Mouse (Mus musculus): ENCODE measurements at regions not wholly inside any gene's neighbourhood (a gene's known extent, or its start where the extent isn't known, plus 50 kb on each side); places are given as distances from the start of the nearest gene placed in this dataset.

DNA sequence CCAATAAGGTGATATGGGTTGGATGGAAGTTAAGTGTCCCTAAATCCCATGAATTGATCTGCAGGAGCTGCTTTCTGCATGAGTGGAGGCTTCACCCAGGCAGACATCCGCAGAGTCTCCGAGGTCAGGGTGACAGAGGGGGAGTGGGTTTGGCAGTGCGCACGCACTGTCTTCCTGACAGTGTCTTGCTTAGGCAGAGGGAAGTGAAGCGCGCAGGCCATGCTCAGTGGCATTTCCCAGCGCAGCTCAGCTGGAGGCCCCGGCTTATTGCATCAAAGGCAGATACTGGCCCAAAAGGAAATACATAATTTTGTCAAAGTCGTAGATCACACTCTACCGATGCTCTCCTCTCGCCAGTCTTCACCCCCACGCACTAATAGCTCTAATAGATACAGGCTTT is 252.7 kb upstream of the Dnajc24 start:
- DNase-seq = peak; percentile 78
- intact Hi-C loops (cut with DNase I) = no loop called here

DNA sequence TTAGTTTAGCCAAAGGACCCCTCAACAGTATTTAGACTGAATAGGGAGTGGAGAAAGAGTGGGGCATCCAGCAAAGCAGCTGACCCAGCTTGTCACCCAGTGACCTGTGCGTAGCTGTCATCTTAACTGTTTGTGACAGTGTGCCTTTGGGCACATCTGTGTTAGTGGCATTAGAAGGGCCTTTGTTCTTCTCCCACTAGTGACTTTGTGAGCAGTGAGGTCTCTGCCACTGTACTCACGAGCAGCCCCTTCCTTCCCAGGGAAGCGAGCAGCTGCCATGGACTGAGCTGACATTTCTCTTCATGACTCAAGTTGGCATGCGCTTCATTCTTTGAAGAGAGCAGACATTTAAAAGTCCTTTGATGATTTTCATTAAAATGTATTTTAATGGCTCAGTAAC is 231.0 kb upstream of the Dnajc24 start:
- intact Hi-C loops (cut with DNase I) = no loop called here

DNA sequence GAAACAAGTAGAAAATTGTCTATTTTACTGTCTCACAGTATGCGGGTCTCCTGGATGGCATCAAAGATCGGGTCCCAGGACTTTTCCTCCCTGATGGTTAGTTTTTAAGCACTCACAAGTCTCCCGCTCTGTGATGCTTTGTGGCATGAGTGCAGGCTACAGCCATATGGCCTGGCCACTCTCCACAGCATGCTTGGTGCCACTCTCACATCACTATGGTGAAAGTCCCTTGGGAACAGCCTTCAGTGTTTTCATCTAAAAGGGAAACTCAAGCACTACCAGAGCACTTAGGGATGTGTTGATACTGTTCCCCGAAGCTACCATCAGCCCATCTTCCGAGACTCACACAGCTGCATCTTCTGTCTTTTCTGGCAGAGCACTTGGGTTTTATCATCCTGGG is 227.8 kb upstream of the Dnajc24 start:
- intact Hi-C loops (cut with DNase I) = no loop called here
- peak; percentile 75 for DNase-seq

More for the DNA sequence above, 231.0 kb upstream of the Dnajc24 start:
- peak; percentile 22 for DNase-seq

DNA sequence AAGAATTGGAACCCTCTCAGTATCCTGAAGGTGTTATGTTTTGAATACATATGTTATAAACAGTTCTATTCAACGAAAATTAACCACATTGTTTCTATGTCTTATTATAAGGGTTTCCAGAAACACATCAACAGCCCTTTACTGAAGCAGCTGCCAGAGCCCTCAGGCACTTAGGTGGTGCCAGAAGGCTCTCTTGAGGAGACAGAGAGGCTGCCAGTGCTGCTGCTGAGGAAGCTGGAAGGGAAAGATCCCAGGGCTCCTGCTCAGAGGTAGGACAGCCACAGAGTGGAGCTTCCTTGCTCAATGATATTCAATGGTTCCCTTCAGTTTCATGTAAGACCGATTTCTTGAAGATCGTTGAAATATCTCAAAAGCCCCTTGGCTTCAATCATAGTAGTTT is 226.7 kb upstream of the Dnajc24 start:
- intact Hi-C loops (cut with DNase I) = no loop called here
- peak; percentile 53 for DNase-seq

DNA sequence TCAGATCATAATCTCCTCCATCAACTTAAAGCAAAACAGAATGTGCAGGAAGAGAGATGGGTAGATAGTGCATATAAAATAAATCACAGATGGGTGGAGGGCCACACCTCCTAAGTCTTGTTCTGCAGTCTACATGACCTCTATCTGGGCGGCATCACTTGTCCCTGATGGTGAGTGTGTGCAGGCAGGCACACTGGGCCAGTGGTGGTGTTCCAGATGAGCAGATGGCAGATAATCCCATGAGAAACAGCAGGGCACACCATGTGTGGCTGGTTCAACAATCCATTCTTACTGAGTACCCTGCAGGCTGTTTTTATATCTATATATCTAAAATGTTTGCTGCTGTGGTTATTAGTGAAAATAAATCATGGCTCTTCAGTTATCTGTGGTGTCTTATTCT is 224.9 kb upstream of the Dnajc24 start:
- peak; percentile 51 for DNase-seq
- intact Hi-C loops (cut with DNase I) = no loop called here

DNA sequence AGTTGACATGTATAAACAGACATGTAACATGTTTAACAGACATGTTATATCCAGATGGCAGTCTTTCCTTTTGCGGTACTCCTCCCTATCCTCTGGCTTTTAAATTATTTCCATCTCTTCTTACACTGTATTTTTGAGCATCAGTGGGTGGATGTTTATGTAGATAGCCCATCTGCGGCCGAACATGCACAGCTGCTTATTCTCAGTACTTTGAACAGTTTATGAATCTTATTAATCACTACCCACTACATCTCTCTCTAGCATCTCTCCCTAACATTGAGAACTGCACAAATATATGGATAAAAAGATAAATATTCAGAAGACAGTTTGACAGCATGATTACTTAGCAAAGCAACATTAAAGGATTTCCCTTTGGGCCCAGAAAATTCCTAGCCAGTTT is 212.8 kb upstream of the Dnajc24 start:
- intact Hi-C loops (cut with DNase I) = no loop called here
- no peak for DNase-seq

DNA sequence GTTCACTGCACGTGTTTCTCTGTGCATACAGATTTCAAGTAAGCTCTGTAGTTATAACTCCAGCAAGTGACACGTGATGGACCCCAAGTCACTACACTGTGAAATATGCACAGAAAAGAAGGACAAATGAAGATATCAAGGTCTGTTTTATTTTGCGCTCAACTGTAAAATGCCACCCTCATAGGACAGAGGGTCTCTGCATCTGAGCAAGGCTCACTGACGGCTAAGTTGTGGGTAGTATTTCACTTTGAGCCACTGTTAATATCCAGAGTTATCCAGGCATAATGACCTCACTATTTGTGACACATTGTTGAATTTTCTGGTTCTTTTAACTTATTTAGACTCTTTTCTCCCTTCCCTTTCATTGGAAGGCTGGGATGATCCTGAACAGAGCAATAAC is 210.4 kb upstream of the Dnajc24 start:
- DNase-seq = no peak
- intact Hi-C loops (cut with DNase I) = no loop called here

DNA sequence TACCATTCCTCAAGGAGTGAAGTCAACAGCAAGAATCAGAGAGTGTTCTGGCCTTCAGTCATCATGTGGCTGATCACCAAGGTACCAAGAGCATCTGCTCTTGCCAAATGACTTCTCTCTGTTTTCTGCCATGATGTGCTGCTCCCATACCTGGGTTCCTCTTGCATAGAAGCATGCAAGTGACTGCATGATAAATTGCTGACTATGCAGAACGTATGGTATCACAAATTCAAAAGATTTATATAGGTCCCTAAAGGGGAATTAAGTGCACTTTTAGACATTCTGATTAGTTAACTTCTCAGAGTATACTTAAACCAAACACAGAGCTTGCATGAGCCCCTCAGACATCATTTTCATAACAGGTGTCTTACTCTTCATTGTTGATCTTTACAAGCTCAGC is 207.4 kb upstream of the Dnajc24 start:
- intact Hi-C loops (cut with DNase I) = no loop called here
- DNase-seq = no peak

DNA sequence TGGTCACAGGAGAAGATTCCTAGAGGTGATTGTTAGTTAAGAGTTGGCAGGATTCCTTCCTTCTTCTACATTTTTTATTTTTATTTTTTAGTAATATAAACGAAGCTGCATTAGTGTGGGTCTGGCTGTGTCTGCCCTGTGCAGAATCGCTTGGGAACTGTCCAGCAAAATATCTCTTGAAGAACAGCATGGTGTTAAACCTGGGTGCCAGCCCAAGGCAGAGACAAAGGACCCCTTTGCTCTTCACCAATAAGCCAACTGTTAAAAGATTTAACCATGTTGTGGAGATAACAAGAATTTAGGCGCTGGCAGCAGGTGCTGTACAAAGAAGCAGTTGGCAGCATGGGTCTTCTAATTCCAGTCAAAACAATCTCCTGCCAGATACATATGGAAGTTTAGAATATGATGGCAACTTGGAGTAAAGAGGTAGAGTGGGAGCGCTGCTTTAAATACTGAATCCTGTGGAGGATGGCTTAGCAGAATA is 205.5 kb upstream of the Dnajc24 start:
- peak; percentile 50 for DNase-seq
- intact Hi-C loops (cut with DNase I) = no loop called here

DNA sequence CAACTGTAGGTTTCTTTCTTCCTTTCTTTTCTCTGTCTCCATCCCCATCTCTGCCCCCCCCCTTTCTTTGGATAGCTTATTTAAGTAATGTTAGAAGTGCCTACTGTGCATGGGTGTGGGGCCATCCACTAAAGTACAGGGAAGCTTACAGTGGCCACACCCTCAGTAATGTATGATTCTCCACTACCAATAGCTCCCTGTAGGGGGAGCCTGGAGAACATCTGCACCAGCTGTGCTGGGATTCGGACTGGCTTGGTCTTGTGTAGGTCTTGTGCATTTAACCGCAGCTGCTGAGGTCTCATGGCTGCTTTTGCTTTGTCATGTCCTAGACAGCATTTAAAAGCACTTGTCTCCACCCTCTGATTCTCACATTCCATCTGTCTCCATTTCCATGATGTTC is 196.8 kb upstream of the Dnajc24 start:
- DNase-seq = no peak
- intact Hi-C loops (cut with DNase I) = no loop called here

DNA sequence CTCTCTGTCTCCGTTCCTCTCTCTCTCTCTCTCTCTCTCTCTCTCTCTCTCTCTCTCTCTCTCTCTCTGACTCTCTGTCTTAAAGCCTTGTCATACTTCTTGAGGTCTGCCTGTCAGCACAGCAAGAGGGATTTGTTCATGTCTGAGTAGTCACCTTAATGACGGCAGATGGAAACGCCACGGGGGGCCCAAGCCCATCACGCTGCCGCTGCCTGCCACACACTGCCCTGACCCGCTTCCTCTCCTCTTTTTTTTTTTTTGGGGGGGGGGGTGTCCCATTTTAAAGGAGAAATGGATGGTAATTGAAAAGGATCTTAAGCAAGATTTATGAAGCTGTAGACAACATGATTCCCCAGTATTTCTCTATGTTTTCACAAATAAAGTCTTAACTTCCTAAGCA is 191.8 kb upstream of the Dnajc24 start:
- intact Hi-C loops (cut with DNase I) = loop anchor here (10.0 kb wide), 2 partner anchors 510 to 860 kb away; no protein-coding TSS in a partner anchor

DNA sequence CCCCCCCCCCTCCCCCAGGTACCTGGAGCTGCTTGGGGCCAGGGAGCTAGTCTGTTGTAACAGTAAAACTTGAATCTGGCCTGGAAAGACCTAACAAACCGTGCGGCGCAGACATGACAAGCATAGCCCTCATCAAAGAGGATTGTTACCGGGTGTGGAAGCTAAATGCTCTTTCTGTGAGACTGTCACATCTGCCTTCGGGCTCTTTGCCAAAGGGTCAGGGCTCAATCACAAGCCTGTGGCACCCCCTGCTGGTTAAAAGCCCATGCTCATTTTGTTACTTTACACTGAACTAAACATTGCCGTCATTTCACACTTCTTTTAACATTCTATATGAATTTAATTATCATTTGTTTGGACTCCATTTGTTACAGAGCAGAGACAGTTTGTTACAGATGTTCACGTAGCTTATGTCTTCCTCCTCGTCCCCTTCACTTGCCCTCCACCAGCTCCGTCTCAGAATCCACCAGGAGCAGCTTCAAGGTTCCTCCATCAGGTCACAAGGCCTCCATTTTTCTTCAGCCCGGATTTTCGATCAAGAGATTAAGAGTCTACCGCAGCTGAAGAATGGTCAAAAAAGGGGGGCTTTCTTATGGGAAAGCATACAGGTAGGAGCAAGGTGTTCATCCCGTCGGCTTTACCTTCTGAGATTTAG is 191.1 kb upstream of the Dnajc24 start:
- DNase-seq = peak; percentile 96
- intact Hi-C loops (cut with DNase I) = loop anchor here (10.0 kb wide), 2 partner anchors 510 to 860 kb away; no protein-coding TSS in a partner anchor

More for the DNA sequence above, 191.8 kb upstream of the Dnajc24 start:
- peak; percentile 99 for DNase-seq

DNA sequence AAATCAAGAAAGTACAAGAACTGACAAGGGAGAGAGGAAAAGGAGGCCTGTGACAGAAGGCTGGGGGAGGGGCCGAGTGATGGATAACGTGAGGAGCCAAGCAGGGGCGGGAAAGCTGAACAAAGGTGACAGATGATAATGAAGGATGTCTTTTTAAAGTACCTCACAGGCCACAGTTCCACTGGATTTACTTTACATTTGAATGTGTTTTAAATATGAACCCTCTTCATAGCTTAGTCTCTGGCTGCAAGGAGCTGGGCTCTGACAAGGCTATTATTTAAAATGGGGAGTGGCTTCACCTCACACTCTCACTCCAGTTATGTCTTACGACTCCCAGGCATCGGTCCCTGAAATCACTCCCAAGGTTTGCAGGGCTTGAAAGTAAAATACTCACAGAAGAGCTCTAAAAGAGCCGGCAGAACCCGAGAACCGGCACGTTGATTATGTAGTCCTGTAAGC is 190.6 kb upstream of the Dnajc24 start:
- peak; percentile 86 for DNase-seq

DNA sequence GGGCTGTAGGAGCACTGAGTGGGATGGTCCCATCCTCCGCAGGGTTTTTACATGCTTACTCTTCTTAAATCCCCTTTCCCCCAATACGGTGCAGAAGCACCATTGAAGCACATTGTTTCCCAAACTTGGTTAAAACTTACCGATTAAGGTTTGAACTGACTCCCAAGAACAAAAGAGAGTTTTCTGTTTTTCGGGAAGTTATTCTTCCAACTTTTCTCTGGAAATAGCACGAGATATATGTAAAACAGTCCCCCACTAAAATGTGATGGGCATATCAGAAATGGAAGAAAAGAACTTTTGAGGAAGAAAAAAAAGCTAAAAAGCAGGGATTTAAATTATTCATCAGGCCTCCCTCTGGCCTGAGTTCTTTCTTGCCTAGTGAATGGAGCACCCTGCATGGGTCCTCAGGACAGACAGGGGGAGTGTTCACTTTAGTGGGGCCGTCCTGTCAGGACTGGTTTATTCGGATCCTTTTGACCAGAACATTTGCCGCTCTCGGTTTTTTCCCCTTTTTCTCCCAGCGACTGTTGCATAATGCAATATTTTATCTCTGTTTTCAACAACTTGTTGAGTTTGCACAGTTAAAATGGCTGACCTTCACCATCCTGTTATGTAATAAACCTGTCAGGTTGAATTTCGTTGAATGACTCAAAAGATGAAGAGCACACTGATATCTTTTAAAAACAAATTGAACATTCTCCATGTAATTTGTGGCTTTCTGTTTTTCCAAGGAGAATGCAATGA is 187.4 kb upstream of the Dnajc24 start:
- intact Hi-C loops (cut with DNase I) = loop anchor here (10.0 kb wide), 2 partner anchors 506 to 856 kb away; no protein-coding TSS in a partner anchor
- no peak for DNase-seq

More for the DNA sequence above, 190.6 kb upstream of the Dnajc24 start:
- intact Hi-C loops (cut with DNase I) = loop anchor here (10.0 kb wide), 2 partner anchors 509 to 859 kb away; no protein-coding TSS in a partner anchor

DNA sequence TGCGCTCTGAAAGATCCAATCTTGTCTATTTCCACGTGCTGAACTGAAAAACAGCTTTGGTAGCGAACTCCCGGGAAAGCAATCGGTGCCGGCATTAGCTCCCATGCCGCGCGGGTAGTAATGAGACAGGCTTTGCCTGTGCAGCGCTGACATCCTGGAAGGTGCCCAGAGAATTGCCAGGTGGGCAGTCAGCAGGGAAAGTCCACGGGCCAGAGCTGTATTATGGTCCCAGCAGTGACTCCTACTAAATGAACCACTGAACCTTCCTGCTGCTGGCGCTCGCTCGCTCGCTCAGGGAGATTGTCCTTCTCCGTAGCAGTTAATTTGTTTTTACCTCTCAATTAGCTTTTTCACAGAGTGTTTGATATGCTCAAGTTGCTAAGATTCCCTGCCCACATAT is 180.3 kb upstream of the Dnajc24 start:
- DNase-seq = peak; percentile 80

DNA sequence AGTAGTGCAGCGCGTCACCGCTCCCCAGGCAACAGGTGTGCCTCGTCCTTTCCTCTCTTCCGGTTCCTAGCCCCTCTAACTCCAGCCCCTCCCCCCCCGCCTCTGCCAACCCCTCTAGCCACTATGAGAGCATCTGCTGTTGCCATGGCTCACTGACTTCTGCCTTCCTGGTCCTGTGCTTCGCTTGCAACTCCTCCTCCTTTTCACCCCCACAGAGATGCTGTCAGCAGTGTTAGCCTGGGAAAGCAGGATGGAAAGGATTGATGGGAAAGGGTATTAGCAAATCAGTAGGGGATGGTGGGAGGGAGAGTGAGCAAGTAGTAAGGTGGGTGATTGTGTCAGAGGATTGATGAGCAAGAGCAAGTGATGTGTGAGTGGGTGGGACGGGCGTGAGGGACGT is 178.7 kb upstream of the Dnajc24 start:
- intact Hi-C loops (cut with DNase I) = no loop called here
- DNase-seq = peak; percentile 68

More for the DNA sequence above, 180.3 kb upstream of the Dnajc24 start:
- intact Hi-C loops (cut with DNase I) = no loop called here

DNA sequence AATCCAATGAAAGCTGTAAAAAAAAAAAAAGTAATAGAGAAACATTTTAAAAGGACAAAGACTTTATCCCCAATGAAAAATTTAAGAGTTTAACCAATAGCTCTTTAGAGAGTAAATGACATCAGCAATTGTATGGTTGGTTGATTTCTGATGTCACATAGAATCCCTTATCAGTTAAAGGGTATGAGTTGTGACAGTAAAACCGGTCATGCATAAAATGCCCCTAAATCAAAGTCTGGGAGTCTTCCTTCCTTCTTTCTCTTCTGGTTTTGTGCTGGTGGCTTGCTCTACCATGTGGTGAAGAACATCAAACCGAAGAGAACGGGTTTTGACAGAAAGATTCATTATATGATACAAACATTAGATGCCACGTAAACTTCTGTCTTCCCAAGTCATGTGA is 159.3 kb upstream of the Dnajc24 start:
- intact Hi-C loops (cut with DNase I) = no loop called here
- DNase-seq = no peak

DNA sequence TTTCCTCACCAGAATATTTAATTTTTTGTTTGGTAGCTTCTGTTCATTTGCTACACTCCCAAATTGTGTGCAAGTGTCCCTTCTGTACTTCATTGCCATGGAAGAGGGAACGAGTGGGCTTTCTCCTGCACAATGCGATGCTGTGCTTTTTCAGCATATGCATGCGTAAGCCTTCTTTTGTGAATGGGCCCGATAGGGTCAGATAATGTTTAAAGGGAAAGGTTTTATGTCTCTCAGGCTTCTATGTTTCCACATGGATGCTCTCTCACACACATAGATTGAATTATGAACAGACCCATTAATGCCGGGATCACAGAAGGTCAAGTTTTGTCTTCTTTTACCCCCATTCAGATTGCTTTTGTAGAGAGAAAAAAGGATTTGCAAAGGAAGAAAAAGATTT is 158.5 kb upstream of the Dnajc24 start:
- intact Hi-C loops (cut with DNase I) = no loop called here
- DNase-seq = no peak

DNA sequence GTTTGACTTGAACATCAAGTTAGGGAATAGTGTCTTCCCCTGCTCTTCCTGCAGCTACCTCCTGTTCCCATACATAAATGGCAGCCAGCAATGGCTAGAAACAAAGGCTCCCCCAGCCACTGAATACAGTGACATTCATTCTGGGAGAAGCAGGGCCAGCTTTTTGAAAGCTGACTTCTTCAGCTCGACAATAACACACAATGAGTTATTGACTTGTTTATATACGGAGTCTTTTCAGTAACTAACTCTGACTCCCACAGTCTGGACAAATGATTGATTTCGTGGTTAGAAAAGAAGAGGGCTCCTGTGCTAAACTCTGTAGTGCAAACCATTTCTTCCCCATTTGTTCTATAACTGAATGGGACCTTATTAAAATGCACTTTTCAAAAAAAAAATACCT is 146.4 kb upstream of the Dnajc24 start:
- intact Hi-C loops (cut with DNase I) = no loop called here
- no peak for DNase-seq

DNA sequence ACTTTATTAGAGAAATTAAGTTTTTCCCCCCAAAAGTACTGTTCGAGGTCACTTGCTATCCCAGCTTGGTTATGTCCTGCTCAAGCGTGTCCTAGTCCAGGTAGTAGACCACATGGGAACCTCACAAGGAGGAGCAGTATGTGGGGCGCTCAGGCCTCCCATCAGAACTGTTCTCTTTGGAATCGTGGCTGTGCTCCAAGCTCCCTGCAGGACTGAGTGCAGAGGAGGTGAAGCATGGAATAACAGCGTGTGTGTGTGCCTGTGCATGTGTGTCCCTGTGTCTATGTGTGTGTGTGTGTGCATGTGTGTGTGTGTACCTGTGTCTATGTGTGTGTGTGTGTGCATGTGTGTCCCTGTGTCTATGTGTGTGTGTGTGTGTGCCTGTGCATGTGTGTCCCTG is 137.6 kb upstream of the Dnajc24 start:
- DNase-seq = peak; percentile 6
- intact Hi-C loops (cut with DNase I) = no loop called here

DNA sequence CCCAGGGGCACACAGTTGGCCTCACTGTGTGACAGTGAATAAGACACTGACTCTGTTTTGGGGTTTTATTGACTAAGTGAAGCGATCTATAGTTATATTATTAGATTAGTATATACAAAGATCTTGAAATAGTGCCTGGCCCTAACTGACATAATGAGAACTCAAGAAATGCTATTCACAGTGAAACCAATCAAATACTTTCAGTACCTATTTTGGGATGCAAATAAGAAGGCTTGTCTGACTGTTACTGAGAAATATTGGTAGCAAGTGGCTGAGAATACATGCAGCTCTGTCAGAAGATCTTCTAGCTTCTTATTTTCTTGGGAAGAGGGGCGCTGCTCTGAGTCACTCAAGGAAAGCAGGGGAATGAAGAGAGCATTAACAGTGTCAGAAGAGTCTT is 97.7 kb upstream of the Dnajc24 start:
- DNase-seq = no peak
- intact Hi-C loops (cut with DNase I) = no loop called here

DNA sequence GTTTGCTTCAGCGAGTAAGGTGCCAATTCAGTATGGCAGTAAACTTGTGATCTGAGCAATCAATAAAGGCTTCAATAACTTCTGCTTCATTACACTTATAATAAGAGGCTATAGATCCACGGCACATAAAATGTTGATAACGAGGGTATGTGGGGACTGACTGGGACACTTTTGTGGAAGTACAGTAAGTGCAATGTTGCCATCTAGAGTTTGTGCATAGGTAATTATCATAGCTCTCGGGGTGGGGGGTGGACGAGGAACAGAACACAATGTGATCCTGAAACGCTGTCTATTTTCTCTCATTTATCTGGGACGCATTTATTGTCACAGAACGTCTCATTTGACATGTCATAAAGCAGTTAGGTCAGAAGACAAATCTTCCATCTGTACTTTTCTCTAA is 82.8 kb upstream of the Dnajc24 start:
- intact Hi-C loops (cut with DNase I) = no loop called here
- DNase-seq = peak; percentile 38
